Mouse (Mus musculus): Measurements from ENCODE around the gene Tlr9.

- TF ChIP-seq CTCF (IDR thresholded peaks at IDR 0.05; ENCODE audit: control insufficient read depth, insufficient read depth, low read length) (no peak), POLR2A (IDR thresholded peaks at IDR 0.05; ENCODE audit: borderline replicate concordance, control insufficient read depth, low read depth, low read length) (no peak)
Measured at GRCm38 (mm10) chr9:106274652-106275180, 52.3 kb downstream of the Tlr9 start.

All from bone marrow, adult 2 months (tissue).